Mouse (Mus musculus): ENCODE data around the gene Lrrc3.
A peak's percentile ranks its signal among the peaks of the same experiment; 100 is the strongest.

The Lrrc3 gene

DNA sequence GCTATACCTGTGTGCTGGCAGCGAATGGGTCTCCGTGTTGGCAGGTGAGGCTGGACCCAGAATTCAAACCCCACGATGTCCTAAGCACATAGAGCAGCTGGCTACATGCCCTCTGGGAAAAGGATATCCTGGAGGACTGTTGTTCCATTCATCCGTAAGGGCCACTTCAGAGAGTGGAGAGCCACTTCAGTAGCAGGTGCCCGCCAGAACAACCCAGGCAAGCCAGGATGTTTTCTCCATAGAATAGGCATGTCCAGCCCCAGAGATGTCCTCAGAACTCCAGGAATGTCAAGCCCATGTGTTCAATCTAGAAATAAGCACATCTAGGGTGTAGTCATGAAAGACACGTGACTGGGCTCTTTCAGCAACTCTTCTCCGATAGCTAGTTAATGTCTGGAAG is 32.7 kb downstream of the Lrrc3 start:
- no peak for DNase-seq (ENCODE audit: low read depth, low spot score)

DNA sequence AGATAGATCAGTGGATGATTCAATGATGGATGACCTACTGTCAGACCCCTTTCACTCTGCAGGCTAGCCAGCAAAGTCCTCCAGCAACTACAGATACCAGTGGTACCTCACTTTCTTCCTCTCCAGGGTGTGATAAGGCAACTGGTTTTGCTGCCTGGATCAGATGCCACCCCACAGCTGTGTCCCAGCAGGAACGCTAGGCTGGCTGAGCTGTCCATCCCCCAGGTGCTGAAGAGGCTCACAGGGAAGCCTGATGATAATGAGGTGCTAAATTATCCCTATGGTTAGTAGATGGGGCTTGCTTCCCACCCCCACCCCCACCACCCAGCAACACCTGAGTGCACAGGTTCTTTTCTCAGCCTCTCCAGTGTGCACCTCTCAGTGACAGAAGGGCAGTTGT is 34.8 kb downstream of the Lrrc3 start:
- DNase-seq (ENCODE audit: low read depth, low spot score), result no peak

DNA sequence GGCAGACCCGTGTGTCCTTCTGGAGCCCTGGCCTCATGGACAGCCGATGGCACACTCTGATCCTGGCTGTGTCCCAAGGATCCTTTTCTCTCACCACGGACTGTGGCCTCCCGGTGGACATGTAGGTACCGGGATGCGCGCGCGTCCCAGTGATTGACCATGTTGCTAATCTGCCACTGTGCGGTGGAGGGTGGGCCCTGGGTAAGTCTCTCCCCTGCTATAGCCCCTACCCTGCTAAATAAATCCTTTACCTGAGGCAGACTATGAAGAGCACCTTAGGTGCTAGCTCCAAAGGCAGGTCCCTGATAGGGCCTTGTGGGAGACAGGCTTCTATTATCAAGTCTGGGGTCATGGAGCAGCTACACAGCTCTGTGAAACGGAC is 37.6 kb downstream of the Lrrc3 start:
- DNase-seq (ENCODE audit: low read depth, low spot score), result no peak

DNA sequence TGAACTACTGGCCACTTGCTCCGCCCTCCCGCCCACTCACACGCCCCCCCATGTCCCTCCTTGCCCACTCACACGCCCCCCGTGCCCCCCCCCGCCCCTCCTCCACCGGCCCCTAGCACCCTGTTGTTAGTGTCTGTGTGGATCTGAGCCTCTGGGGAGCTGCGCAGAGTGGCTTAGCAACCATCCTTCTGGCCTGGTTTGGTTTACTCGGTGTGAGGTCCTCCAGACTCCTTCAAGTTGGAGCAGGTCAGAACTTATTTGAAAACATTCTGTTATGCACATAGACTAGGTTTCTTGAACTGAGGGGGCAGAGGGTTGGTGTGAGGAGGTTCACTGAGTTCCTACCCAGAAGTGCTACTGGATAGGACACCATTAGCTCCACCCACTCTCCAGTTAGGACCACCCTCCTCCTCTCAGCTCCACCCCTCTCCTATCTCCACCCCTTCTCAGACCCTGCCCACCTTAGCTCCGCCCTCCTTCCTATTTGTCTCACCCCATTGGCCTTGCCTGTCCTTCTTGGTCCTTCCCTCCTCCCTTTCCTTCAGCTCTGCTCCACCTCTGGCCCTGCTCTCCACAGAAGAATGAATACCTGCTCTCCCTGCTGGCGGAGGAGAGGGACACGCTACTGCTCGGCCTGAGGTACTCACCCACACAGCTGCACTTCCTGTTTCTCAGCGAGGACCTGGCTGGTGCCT is 38.1 kb downstream of the Lrrc3 start:
- DNase-seq (ENCODE audit: low read depth, low spot score), result peak; percentile 55

DNA sequence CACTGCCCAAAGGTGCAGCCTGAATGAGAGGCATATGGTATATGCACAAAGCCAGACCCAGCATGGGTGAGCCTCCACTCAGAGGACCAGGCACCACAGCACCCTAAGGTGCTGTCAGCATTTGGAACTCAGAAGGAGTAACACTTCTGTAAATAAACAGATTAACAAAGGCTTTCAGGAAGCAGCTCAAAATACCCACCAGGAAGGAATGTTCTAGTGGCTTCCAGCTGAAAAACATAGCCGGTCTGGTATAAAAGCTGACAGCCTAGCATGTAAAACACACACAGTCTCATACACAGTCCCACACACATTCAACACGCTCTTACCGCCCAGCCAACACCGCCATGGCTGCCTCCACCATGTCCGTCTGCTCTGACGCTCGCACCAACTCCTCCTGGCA is 40.7 kb downstream of the Lrrc3 start, which contains the start of gene Gm3285:
Gene Gm3285 (plus strand): TSS at position 301 of the 400 bp plus-strand sequence.
- DNase-seq (ENCODE audit: low read depth, low spot score), result no peak

DNA sequence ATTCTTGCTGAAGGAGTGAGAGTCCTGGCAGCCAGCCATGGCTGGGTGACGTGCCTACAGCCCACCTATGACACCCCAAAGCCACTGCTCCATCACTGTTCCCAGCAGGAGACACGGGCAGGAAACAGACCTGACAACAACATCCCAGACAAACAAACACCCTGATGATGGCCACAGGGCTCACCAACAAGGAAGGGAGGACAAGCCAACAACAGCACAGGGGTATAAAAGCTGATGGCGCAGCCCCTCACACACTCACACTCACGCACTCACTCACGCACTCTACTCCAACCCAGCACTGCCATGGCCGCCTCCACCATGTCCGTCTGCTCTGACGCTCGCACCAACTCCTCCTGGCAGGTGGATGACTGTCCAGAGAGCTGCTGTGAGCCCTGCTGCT is 49.8 kb downstream of the Lrrc3 start, which contains the start of gene Gm10318:
Gene Gm10318 (plus strand): TSS at position 301 of the 400 bp plus-strand sequence.
- DNase-seq (ENCODE audit: low read depth, low spot score), result no peak
